Mouse (Mus musculus) lung, adult 2 months (tissue): ENCODE data around the gene Clptm1.

Experiments used
- CTCF ChIP-seq: fragments of 200-500 bp; IDR thresholded peaks from 2 replicates; pipeline ENCODE4 v1.5.1; 2011; ENCODE audit warnings: mild to moderate bottlenecking, low read length, control low read depth; ENCODE audit not compliant: insufficient read depth
- POLR2A ChIP-seq: fragments of 200-500 bp; IDR thresholded peaks from 2 replicates; pipeline ENCODE4 v1.6.1; 2011; ENCODE audit warnings: low read depth, mild to moderate bottlenecking, control low read depth, low read length, borderline replicate concordance; ENCODE audit errors: extremely low read depth

DNA sequence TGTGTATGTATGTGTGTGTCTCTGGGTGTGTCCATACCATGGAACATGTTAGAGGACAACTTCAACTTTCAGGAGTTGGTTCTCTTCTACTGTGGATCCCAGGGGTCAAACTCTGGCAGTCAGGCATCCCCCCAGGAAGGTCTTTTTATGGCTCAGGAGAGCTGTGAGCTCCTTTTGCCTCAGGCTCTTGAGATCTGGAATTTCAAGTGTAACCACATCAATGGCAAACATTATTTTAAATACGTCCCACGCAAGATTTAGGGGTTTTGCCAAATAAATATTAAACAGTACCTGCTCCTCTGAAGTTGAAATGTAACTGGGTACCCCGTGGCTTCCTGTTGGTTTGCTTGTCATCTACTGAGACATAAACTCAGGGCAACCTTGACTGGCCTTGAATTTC, 18.1 kb upstream of the Clptm1 start:
- TF ChIP-seq POLR2A (no peak), CTCF (no peak)
